Mouse (Mus musculus) erythroid progenitor cell, adult 5-6 weeks (primary cell): ENCODE measurements around the gene Palm2. TPM values are rescaled to one million over a fixed set of nuclear protein-coding genes. Genes with fewer than 3 reads are reported as not detected.

Experiments used
- ATAC-seq: replicated peaks from 2 replicates; pipeline ENCODE4 v1.8.0; 2016; ENCODE audit warnings: moderate number of reproducible peaks, mild to moderate bottlenecking, moderate TSS enrichment, inconsistent platforms; ENCODE audit not compliant: poor library complexity, low FRiP score, severe bottlenecking
- total RNA-seq, 2 experiments: library from RNA; stranded (forward) in 1 of 2; stranded (reverse) in 1 of 2; fragments of 150-400 nt in 1 of 2; fragments of 186-747, 209-891 nt in 1 of 2; gene quantifications; 2 replicates each; pipeline versions ENCODE4 v1.2.3 to v1.2.4; 2015 to 2017; ENCODE audit warnings: low replicate concordance in 2 of 2

Palm2 gene
- total RNA-seq (2015; ENCODE audit: low replicate concordance) (not detected in 2 replicates), total RNA-seq (2017; ENCODE audit: low replicate concordance) (not detected in 2 replicates)

DNA sequence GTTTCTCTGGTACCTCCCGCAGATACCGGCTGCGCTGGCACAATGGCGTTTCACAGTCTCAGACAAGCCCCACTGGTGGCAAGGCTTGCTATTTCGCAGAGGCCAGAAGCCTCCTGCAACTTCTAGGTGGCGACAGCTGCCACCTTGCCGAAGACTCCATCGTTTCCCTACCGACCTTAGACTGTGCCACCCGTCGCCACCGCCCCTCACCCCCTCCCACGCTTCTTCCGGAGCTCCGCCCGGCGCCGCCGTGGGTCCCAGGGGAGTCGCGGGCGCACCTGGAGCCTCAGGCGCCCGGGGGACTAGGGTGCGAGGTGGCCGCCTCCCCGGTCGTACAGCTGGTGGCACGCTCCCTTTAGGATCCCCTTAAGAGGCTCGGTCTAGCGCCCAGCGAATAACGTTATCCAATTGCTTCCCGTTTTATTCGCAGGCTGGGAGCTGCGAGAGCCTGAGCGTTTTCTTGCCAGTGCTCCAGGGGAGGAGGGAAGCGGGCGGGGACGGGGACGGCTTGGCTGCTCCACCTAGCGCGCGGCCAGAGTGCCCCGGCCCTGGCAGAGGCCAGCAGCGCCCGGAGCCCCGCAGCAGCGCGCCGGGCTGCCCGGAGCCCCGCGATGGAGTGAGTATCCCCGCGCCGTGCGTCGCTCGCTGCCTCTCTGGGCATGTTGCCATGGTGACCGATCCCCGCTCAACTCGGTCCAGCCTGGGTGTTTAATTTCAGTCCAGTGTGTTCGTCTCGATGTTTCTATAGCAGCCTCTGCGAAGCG, at the start of gene Palm2:
Gene Palm2, plus strand, starts transcription at position 307 of the 764 bp plus-strand sequence.
- ATAC-seq: no peak

DNA sequence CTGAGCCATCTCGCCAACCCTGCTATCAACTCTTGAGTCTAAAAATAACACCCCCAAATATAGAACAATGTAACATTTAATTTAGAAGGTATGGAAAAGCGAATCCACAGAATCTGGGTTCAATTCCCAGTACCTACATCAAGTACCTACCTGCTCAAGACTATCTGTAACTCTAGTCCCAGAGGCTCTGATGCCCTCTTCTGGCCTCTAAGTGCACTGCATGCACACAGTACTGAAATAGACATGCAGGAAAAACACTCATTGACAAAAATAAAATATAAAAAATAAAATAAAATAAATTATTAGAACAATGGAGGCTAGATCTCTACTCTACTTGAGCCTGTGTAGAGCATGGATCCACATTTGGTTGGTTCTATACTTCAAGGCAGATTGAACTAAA, 49.7 kb upstream of the Palm2 start:
- no peak for ATAC-seq

DNA sequence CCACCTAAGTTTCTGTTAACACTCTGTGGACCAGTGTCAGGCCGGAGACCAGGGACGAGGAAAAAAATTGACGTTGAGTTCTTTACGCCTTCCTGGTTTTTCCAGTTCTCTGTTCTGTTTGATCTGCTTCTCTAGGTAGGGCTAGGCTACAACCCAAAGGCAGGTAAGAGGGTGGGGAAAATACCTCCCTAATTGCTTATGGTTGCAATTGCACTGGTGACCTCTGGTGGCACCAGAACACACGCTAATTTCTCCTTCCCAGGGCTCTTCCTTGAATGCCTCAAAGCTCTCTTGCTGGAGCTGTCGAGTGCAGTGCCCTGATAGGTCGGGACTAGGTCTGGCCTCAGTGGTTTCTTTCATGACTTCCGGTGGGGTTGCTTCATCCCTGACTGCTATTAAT, 42.9 kb upstream of the Palm2 start:
- no peak for ATAC-seq

DNA sequence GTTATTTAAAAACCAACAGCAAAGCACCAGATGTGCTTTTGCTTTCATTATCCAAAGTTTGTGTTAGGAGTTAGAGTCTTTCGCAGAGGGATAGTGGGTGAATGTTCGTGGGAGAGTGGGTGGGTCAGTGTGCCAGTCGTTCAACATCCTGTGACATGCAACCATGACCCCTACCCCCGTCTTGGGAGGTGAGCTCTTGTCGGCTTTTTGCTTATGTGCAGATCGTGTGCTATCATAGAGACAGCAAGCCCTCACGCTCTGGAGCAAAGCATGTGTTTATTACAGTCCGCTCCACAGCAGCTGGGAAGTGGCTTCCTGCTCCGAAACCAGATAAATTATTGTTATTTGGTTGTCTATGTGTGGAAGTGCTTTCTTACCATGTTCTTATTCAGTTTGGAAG, 37.6 kb upstream of the Palm2 start:
- ATAC-seq: no peak

DNA sequence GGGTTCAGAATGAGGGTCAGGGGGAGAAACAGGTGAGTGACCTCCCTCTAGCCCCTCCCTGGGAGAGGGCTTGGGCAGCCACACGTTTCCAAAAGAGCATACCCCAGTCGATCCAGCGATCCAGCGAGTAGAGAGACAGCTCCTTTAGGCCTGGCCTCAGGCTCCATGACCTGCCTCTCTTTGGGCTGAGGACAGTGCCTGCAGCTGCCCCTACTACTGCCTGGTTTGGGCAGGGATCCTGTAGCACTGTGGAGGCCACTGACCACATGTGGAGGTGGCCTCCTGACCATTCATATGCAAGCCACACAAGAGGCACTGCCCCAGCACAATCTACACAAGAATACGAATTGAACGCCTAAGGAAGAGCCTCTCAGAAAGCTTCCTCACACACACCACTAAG, 21.7 kb upstream of the Palm2 start:
- ATAC-seq: peak; percentile 68

DNA sequence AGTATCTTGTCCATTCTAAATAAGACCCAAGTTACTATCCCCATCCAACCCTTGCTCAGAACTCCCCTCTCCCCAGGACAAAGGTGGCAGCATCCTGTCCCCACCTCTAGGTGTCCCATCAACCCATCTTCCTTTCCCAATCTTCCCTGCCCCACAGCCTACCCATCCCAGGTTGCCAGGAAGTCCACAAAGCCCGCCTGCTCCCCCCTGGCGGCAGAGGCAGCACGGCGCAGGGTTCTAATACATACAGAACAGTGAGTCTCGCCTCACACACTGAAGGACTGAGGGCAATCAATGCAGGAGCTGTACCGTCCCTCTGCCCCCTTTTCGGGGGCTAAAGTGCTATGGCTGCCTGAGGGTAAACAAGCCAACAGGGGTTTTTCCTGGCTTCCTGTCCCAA, 21.0 kb upstream of the Palm2 start:
- no peak for ATAC-seq

DNA sequence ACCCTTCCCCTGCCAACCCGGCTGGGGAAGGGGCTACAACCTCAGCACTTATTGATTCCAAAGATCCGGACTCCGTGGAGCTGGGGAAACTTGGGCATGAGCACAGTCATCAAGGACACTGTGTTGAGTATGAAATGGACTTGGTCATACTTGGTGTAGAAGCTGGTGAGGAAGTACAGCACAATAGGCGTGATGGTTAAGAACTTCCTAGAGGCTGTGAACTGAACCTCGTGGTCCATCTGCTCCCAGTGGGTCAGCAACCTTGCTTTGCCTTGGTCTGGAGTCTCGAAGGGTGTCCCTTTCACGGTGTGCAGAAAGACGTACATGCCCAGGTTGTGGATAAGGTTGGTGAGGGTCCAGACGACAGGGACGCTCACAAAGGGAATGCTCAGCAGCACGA, 20.4 kb upstream of the Palm2 start:
- peak; percentile 58 for ATAC-seq

DNA sequence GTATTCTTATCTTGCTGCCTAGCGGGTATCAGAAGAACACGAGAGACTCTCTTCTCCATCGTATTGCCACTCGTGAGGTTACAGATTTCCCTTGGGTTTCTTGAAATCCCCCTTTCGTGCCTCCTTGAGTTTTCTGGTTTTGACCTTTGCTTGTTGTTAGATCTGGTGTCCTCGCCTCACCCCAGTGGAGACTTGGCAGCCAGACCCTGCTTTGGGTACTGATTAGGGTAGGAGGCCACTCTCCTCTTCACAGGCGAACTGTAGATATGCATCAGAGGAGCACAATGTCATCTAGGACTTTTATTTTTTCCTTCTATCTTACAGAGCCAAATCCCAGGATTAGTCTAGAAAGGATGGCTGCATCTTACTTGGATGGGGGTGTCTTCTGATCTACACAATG, 10.0 kb upstream of the Palm2 start:
- ATAC-seq: no peak

DNA sequence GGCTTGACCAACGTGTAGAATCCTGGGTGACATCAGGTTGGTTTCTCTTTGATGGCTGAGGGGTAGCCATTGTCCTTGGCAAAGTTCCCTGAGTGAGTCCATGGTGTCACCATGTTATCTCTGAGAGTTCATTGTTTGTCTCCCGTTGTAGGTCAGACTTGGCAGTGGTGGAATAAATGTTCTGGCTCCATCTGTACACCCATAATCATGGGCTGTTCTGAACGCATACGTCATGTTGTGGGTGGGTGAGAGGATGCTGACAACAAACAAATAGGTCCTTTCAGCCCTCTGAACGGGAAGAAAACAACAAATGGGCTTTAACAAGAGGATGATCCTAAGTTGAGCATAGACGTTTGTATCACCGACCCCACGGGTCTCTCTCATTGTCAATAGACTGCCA, 5.7 kb upstream of the Palm2 start:
- no peak for ATAC-seq

DNA sequence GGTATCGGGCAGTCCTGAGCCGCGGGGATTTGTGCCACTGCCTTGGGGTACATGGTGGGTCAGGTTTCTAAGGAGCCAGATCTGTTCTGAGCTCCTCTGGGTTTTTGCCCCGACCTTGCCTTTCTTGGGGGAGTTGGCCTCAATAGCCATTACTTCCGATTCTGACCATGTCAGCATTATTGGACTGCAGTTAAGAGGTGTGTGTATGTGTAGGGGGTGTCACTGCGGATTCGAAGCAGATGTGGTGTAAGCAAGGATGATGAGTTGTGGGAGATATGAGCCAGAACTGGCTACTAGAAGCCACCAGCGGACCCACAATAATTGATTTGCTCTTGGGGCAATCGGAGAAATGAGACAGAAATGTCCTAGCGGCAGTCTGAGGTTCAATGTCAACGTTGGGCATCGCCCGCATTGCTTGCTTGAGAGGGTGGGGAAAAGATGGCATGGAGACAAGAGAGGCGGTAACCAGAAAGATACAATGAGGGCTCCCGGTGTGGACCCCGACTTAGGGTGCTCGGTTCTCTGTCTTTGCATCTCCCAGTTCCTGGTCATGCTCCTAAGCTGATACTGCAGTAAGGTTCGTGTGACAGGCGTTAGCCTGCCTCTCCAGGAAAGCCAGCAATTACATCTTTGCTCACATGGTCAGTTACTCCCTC, 786 bp downstream of the Palm2 start:
- no peak for ATAC-seq

DNA sequence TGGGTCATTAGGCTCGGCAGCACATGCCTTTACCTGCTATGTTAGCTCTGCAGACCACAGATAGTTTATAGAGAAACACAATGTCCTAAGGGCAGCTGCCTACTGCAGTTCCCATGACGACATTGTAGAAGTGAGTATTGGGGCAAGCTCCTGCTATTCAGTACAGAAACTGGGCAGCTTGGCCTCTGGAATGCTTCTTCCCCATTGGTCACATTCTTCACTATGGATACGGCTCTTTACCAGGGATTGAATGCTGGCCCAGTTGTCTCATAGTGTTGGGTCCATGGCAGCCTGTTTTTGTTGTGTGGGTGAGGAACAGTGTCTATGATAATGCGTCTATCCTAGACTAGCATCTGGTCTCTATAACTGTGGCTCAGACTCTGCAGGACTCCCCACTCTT, 2.2 kb downstream of the Palm2 start:
- ATAC-seq: no peak

DNA sequence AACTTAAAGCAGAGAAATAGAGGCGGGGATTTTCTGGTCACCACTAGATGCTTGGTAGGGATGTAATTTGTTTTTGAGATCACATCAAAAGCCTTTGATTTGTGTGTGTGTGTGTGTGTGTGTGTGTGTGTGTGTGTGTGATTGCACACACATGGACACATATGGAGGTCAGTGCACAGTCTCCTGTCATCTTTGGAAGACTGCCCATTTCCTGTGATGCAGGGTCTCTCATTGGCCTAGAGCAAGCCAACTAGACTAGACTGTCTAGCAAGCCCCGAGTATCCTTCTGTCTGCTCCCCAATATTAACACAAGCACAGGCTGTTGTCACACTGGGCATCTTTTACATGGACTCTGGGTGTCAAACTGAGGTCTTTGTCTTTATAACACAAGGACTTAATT, 12.0 kb downstream of the Palm2 start:
- no peak for ATAC-seq

DNA sequence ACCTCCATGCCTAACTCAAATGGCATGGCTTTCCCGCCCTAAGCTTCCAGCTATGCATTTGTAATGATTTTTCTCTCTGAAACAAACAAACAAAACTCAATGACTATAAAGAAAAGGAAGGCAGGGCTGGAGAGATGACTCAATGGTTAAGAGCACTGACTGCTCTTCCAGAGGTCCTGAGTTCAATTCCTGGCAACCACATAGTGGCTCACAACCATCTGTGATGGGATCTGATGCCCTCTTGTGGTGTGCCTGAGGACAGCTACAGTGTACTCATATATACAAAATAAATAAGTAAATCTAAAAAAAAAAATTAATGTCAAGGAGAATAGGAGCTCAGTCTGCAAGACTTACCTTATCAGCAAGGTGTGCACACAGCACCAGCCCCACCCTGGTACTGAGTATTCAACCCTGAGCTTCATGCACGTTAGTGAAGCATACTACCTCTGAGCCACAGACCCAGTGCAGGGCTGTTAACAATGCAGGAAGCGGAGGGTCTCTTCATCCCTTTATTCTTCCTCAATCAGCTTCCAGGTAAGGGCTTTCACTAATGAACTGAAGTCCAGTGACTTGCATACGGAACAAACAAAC, 12.9 kb downstream of the Palm2 start:
- ATAC-seq: no peak

DNA sequence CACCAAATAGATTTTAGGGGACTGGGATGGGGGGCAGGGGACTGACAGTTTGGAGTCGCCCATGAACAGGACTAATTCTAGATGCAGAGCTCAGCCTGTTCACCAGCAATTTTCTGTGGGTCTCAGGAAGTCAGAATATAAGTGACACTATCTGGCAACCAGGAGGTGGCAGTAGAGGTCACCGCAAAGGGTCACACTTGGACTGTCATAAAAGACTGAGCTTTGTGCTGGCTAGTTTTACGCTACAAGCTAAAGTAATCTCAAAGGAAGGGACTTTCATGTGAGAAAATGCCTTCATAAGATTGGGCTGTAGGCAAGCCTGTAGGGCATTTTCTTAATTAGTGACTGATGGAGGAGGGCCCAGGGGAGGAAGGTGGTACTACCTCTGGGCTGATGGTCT, 17.8 kb downstream of the Palm2 start:
- no peak for ATAC-seq

DNA sequence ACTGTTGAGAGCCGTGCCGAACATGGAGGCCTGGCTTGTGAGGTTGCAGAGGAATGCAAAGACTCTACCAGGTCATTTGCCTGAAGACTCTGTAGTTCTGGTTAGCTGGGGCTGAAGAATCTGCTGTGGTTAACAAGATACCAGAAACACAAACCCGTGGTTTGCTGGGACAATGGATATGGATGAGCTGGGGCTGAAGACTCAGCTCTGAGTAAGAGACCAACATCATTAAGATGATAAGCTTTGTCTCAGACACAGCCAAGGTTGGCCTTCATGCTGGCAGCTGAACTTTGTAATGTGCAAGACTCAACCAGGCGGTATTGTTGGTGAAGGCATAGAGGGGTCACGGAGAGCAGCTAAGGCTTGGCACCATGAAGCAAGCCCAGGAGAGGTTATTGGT, 18.6 kb downstream of the Palm2 start:
- no peak for ATAC-seq

DNA sequence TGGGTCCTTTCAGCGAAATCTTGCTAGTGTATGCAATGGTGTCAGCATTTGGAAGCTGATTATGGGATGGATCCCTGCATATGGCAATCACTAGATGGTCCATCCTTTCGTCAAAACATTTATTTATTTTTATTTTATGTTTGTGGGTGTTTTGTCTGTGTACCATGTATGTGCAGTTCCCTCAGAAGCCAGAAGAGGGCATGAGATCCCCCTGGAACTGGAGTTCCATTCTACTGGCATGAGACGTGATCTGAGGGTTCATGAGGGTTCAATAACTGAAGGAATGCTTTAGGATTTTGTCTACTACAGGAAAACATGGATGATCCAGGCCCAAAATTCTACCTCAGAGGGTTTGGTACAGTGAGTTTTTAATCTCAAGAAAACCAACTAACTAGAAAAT, 28.3 kb downstream of the Palm2 start:
- no peak for ATAC-seq

DNA sequence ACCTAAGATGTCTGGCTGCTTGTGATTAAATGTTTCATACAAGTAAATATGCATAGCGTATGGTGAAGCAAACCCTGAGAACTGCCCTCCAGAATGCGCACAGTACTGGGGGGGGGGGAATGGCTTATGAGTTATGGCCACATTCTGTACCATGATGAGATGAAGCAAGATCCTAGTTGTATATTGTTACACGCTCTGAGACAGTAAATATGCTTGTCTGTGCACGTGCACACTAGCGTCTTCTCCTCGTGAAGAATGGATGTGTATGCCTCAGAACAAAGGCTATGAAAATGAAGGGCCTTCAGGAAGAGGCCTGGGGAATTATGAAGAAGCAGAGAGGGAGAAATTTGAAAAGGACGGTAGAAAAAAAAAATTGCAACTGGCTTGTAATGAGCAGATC, 48.4 kb downstream of the Palm2 start:
- no peak for ATAC-seq

DNA sequence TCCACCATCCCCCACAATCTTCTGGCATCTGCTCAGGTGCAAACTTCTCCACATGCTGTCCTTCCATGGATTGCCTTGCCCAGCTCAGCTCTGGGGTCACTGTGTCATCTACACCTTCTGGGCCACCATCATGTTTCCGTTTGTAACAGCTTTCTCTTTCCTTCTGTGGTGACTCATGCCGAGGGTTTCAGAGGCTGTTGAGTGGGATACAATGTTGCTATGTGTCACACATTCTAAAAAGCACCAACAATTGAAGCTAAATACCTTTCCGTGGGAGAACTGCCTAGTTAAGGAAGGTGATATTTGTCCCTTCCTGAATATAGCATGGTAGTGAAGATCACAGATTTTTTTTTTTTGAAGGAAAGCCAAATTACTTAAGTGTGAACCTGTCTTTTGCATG, 52.3 kb downstream of the Palm2 start:
- no peak for ATAC-seq

DNA sequence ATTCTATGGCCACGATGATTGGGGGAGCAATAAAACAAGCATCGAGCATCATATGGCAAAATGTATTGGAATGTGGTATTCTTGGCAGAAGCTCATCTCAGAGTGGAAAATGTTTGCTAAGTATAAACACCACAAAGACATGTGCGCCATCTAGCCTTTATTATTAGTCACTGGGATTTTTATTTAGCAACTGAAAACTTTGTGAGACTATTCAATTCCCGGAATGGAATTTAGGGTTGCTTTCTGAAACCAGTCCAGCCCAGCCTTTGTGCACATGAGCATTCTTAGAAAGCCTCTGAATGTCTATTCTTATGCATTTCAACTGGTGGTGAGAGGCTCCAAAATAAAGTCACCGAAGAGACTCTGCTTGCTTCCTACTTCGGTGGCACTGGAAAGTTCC, 55.8 kb downstream of the Palm2 start:
- ATAC-seq: no peak

DNA sequence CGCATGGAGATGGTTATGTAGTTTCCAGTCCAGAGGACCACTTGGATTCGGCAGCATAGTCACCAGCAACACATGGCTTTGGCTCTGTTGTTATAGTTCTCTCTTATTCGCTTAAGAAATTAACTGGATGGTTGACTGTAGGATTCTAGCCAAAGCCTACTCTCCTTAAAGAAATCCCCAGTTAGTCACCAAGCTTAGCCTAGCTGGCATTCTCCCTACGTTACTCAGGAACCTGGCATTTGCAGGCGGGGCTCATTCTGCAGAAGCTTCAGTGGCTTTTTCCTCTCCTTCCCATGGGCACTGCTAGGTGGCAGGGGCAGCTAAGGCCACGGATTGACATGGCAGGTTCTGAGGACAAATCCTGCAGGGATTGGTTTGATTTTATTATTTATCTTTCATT, 70.7 kb downstream of the Palm2 start:
- no peak for ATAC-seq

DNA sequence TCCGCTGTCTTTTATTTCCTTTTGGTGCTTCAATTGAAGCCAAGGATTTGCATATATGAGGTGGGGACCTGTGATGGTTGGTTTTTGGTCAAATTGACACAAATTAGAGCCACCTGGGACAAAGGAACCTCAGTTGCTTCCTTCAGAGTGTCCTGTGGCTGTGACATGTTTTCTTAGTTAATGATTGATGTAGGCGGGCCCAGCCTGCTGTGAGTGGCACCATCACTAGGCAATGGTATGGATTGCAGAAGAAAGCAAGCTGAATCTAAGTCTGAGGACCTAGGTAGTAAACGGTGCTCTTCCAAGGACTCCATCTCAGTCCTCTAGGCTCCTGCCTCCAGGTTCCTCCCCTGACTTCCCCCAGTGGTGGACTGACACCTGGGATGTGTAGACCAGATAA, 76.5 kb downstream of the Palm2 start:
- ATAC-seq: no peak
